Mouse (Mus musculus) gonadal fat pad, adult 2 months (tissue): ENCODE measurements around the gene Rtl9. TPM values are rescaled to one million over a fixed set of nuclear protein-coding genes. Genes with fewer than 3 reads are reported as not detected.

Experiments used
- polyA plus RNA-seq: library from polyadenylated mRNA; depleted of rRNA; stranded (reverse); fragments of >200 nt; gene quantifications from 2 replicates; pipeline ENCODE4 v1.2.3, GENCODE M21; 2012; rRNA removed

Rtl9 gene
- polyA plus RNA-seq, 1 experiment, result 0.23 TPM

Other genes starting within 250 kb of the Rtl9 start
- 0.69 and 0.86 TPM in 2 replicates for gene Ammecr1, start 132.9 kb upstream of the Rtl9 start, polyA plus RNA-seq